Mouse (Mus musculus) CH12.LX (cell line): ENCODE results near the gene Kcnk3. TPM values are rescaled to one million over a fixed set of nuclear protein-coding genes. Genes with fewer than 3 reads are reported as not detected.

ENCODE experiments used
- DNase-seq: peaks from one replicate; pipeline ENCODE4 v3.0.0-alpha.2; 2013; ENCODE audit errors: extremely low read depth
- H3K27ac ChIP-seq: 2 replicates; pipeline ENCODE4 v1.5.1; 2012; ENCODE audit warnings: low read depth, mild to moderate bottlenecking, control low read depth, moderate library complexity; ENCODE audit not compliant: insufficient read depth
- H3K27me3 ChIP-seq: replicated peaks from 2 replicates; pipeline ENCODE3; 2012; ENCODE audit warnings: inconsistent platforms
- H3K36me3 ChIP-seq, 2 experiments: replicated peaks in 1 of 2; 2 replicates each; pipeline versions ENCODE3 to v1.6.1; 2012; ENCODE audit warnings: inconsistent platforms in 1 of 2, low read length in 1 of 2, mild to moderate bottlenecking in 1 of 2, mixed read lengths in 1 of 2, moderate library complexity in 1 of 2; ENCODE audit not compliant: control insufficient read depth in 1 of 2, insufficient read depth in 1 of 2
- H3K4me1 ChIP-seq, 2 experiments: 2 replicates each; pipeline ENCODE4 v1.6.1; 2012; ENCODE audit warnings: inconsistent platforms in 1 of 2, moderate library complexity in 1 of 2; ENCODE audit not compliant: insufficient read depth in 2 of 2, control insufficient read depth in 1 of 2
- H3K4me2 ChIP-seq: 2 replicates; pipeline ENCODE4 v1.6.1; 2012; ENCODE audit warnings: low read depth, mild to moderate bottlenecking, control low read depth; ENCODE audit not compliant: poor library complexity, insufficient read depth, severe bottlenecking
- H3K4me3 ChIP-seq, 3 experiments: fragments of 150-350 bp in 1 of 3; sonication (generic) in 1 of 3; replicated peaks in 1 of 3; 2 replicates each; pipeline versions ENCODE3 to v1.5.1; 2011 to 2012; ENCODE audit warnings: low read depth in 2 of 3, low read length in 2 of 3, mild to moderate bottlenecking in 2 of 3, moderate library complexity in 2 of 3, control low read depth in 1 of 3, improper control_type of control experiment in 1 of 3, inconsistent platforms in 1 of 3, mixed read lengths in 1 of 3; ENCODE audit not compliant: poor library complexity in 1 of 3
- H3K79me2 ChIP-seq: replicated peaks from 2 replicates; pipeline ENCODE4 v1.6.1; 2012; ENCODE audit warnings: mild to moderate bottlenecking, moderate library complexity; ENCODE audit not compliant: control insufficient read depth, poor library complexity, insufficient read depth, severe bottlenecking; ENCODE audit errors: extremely low read depth
- H3K9ac ChIP-seq: 2 replicates; pipeline ENCODE4 v1.6.1; 2012; ENCODE audit warnings: low read depth, mild to moderate bottlenecking, control low read depth, moderate library complexity; ENCODE audit not compliant: insufficient read depth
- H3K9me3 ChIP-seq: replicated peaks from 2 replicates; pipeline ENCODE3; 2012; ENCODE audit warnings: low read length, inconsistent platforms, mixed read lengths
- BHLHE40 ChIP-seq: IDR thresholded peaks from 2 replicates; pipeline ENCODE4 v1.6.1; 2011; ENCODE audit warnings: mild to moderate bottlenecking, low read depth, low read length, improper control_type of control experiment
- CHD1 ChIP-seq: IDR thresholded peaks from 2 replicates; pipeline ENCODE4 v1.6.1; 2012; ENCODE audit warnings: low read depth, low read length, improper control_type of control experiment, inconsistent platforms
- CHD2 ChIP-seq: IDR thresholded peaks from 2 replicates; pipeline ENCODE4 v1.6.1; 2011; ENCODE audit warnings: low read length, improper control_type of control experiment
- E2F4 ChIP-seq: IDR thresholded peaks from 2 replicates; pipeline ENCODE4 v1.6.1; 2011; ENCODE audit warnings: low read depth, low read length, improper control_type of control experiment; ENCODE audit not compliant: insufficient replicate concordance
- EP300 ChIP-seq: IDR thresholded peaks from 2 replicates; pipeline ENCODE4 v1.6.1; 2011; ENCODE audit warnings: low read length, improper control_type of control experiment
- ETS1 ChIP-seq: conservative IDR thresholded peaks from 2 replicates; pipeline ENCODE4 v1.6.1; 2012; ENCODE audit warnings: low read depth, mild to moderate bottlenecking, inconsistent platforms, low read length, improper control_type of control experiment, moderate library complexity
- GABPA ChIP-seq: IDR thresholded peaks from 2 replicates; pipeline ENCODE4 v1.6.1; 2012; ENCODE audit warnings: low read depth, low read length, improper control_type of control experiment, inconsistent platforms; ENCODE audit not compliant: insufficient replicate concordance
- HCFC1 ChIP-seq: IDR thresholded peaks from 2 replicates; pipeline ENCODE4 v1.6.1; 2012; ENCODE audit warnings: low read depth, mild to moderate bottlenecking, inconsistent platforms, low read length, improper control_type of control experiment
- JUN ChIP-seq: IDR thresholded peaks from 2 replicates; pipeline ENCODE4 v1.6.1; 2011; ENCODE audit warnings: low read depth, mild to moderate bottlenecking, low read length, improper control_type of control experiment, moderate library complexity; ENCODE audit not compliant: insufficient read depth
- JUND ChIP-seq: conservative IDR thresholded peaks from 2 replicates; pipeline ENCODE4 v1.6.1; 2011; ENCODE audit warnings: low read depth, low read length, improper control_type of control experiment
- KAT2A ChIP-seq: IDR thresholded peaks from 2 replicates; pipeline ENCODE4 v1.6.1; 2012; ENCODE audit warnings: low read length, improper control_type of control experiment, inconsistent platforms; ENCODE audit not compliant: insufficient replicate concordance
- MAX ChIP-seq: IDR thresholded peaks from 2 replicates; pipeline ENCODE4 v1.6.1; 2011; ENCODE audit warnings: low read length, improper control_type of control experiment
- MXI1 ChIP-seq: IDR thresholded peaks from 2 replicates; pipeline ENCODE4 v1.6.1; 2011; ENCODE audit warnings: mild to moderate bottlenecking, low read depth, low read length, improper control_type of control experiment
- MYC ChIP-seq: IDR thresholded peaks from 2 replicates; pipeline ENCODE4 v1.6.1; 2011; ENCODE audit warnings: low read depth, mild to moderate bottlenecking, improper control_type of control experiment, low read length
- NELFE ChIP-seq: IDR thresholded peaks from 2 replicates; pipeline ENCODE4 v1.6.1; 2011; ENCODE audit warnings: low read depth, low read length, improper control_type of control experiment
- NRF1 ChIP-seq: IDR thresholded peaks from 2 replicates; pipeline ENCODE4 v1.6.1; 2014; ENCODE audit warnings: low read depth, mild to moderate bottlenecking, inconsistent platforms, low read length, improper control_type of control experiment, moderate library complexity
- PAX5 ChIP-seq: IDR thresholded peaks from 2 replicates; pipeline ENCODE4 v1.6.1; 2012; ENCODE audit warnings: low read length, inconsistent platforms, mixed read lengths
- POLR2A ChIP-seq: IDR thresholded peaks from 2 replicates; pipeline ENCODE4 v1.6.1; 2011; ENCODE audit warnings: low read depth, mild to moderate bottlenecking, improper control_type of control experiment, low read length
- POLR2AphosphoS2 ChIP-seq: IDR thresholded peaks from 2 replicates; pipeline ENCODE4 v1.6.1; 2011; ENCODE audit warnings: low read depth, low read length, improper control_type of control experiment
- RAD21 ChIP-seq: IDR thresholded peaks from 2 replicates; pipeline ENCODE4 v1.6.1; 2011; ENCODE audit warnings: low read depth, mild to moderate bottlenecking, low read length, improper control_type of control experiment, moderate library complexity
- SIN3A ChIP-seq: IDR thresholded peaks from 2 replicates; pipeline ENCODE4 v1.6.1; 2012; ENCODE audit warnings: low read length, improper control_type of control experiment, inconsistent platforms
- SMC3 ChIP-seq: IDR thresholded peaks from 2 replicates; pipeline ENCODE4 v1.6.1; 2011; ENCODE audit warnings: low read depth, low read length, improper control_type of control experiment
- TBP ChIP-seq: conservative IDR thresholded peaks from 2 replicates; pipeline ENCODE4 v1.6.1; 2011; ENCODE audit warnings: low read depth, low read length, improper control_type of control experiment
- TCF12 ChIP-seq: IDR thresholded peaks from 2 replicates; pipeline ENCODE4 v1.6.1; 2014; ENCODE audit warnings: low read depth, mild to moderate bottlenecking, inconsistent platforms, low read length, improper control_type of control experiment
- UBTF ChIP-seq: IDR thresholded peaks from 2 replicates; pipeline ENCODE4 v1.6.1; 2012; ENCODE audit warnings: low read depth, mild to moderate bottlenecking, inconsistent platforms, low read length, improper control_type of control experiment, moderate library complexity
- USF1 ChIP-seq: IDR thresholded peaks from 2 replicates; pipeline ENCODE4 v1.6.1; 2014; ENCODE audit warnings: low read depth, mild to moderate bottlenecking, inconsistent platforms, low read length, improper control_type of control experiment
- USF2 ChIP-seq: conservative IDR thresholded peaks from 2 replicates; pipeline ENCODE4 v1.6.1; 2011; ENCODE audit warnings: low read depth, low read length, improper control_type of control experiment
- ZC3H11A ChIP-seq: IDR thresholded peaks from 2 replicates; pipeline ENCODE4 v1.6.1; 2012; ENCODE audit warnings: low read depth, mild to moderate bottlenecking, inconsistent platforms, low read length, improper control_type of control experiment
- ZKSCAN1 ChIP-seq: IDR thresholded peaks from 2 replicates; pipeline ENCODE4 v1.6.1; 2012; ENCODE audit warnings: low read depth, inconsistent platforms, low read length, improper control_type of control experiment, borderline replicate concordance
- ZNF384 ChIP-seq: IDR thresholded peaks from 2 replicates; pipeline ENCODE4 v1.6.1; 2012; ENCODE audit warnings: low read depth, low read length, improper control_type of control experiment, inconsistent platforms
- dilution Hi-C: fragments of 300-500 bp; cut with MboI; formaldehyde crosslinking; loops from 2 replicates; pipeline ENCODE4 v1.14.3; 2020; ENCODE audit warnings: low sequenced_read_pairs; ENCODE audit not compliant: extremely low pct_unique_long_range_greater_than_20kb, extremely low pct_ligation_motif_present
- in situ Hi-C: fragments of 300-500 bp; cut with MboI; formaldehyde crosslinking; loops from 3 replicates; pipeline ENCODE4 v1.14.3; 2019; ENCODE audit warnings: low sequenced_read_pairs, low pct_ligation_motif_present, low pct_unique_long_range_greater_than_20kb, mixed read lengths
- polyA plus RNA-seq: library from polyadenylated mRNA; unstranded; fragments of >175 nt; gene quantifications from 2 replicates; pipeline ENCODE4 v1.2.1, GENCODE M21; 2012; ENCODE audit warnings: low read depth; ENCODE audit not compliant: insufficient read length
- total RNA-seq, 2 experiments: library from RNA; depleted of rRNA; stranded (reverse); fragments of 300-350 nt in 1 of 2; fragments of >200 nt in 1 of 2; gene quantifications; 2 replicates each; pipeline ENCODE4 v1.2.3; 2012 to 2014

Kcnk3 gene
- total and polyA plus RNA-seq, 3 experiments: not detected

- TF ChIP-seq HCFC1 (no peak), TCF12 (no peak), SMC3 (no peak), ZNF384 (no peak)
- in situ Hi-C loops: loop anchor here (10.0 kb wide), 1 partner anchor 223 kb away; no protein-coding TSS in a partner anchor
- H3K4me3 ChIP-seq: peak overlapping the region; percentile 93 to 99 (median 95)
- H3K36me3 ChIP-seq: peaks cover 0 to 17% of the 10 kb centered on the region in 2 experiments
- peaks cover 12 to 42% of the 10 kb centered on the region in 2 experiments for H3K4me1 ChIP-seq
- no peak overlapping the region for H3K27ac ChIP-seq
- DNase-seq: no peak
- peak overlapping the region; percentile 72 for H3K4me2 ChIP-seq
- H3K79me2 ChIP-seq: no peaks in the 10 kb centered on the region
- dilution Hi-C loops: loop anchor here (25.0 kb wide), 1 partner anchor 110 kb away; the partner anchor contains the start of gene Cib4
- peaks cover 20% of the 10 kb centered on the region for H3K27me3 ChIP-seq
- H3K9me3 ChIP-seq: no peaks in the 10 kb centered on the region
- H3K9ac ChIP-seq: peak overlapping the region; percentile 61; the same call in 1 of the 2 replicates
Measured at GRCm38 (mm10) chr5:30647396-30647795, 59.4 kb downstream of the Kcnk3 start.

- Histone ChIP-seq H3K79me2 (no peaks in the 10 kb centered on the region), H3K4me3 (peak within 1 kb of the TSS; percentile 93 to 99 (median 95)), H3K27ac (no peak within 1 kb of the TSS), H3K4me2 (peak within 1 kb of the TSS; percentile 72), H3K4me1 (peaks cover 12 to 48% of the 10 kb centered on the region in 2 experiments), H3K27me3 (peaks cover 20% of the 10 kb centered on the region), H3K36me3 (peaks cover 0 to 23% of the 10 kb centered on the region in 2 experiments), H3K9ac (peak within 1 kb of the TSS; percentile 84), H3K9me3 (no peaks in the 10 kb centered on the region)
- in situ Hi-C loops: loop anchor here (10.0 kb wide), 1 partner anchor 223 kb away; no protein-coding TSS in a partner anchor
- DNase-seq: peak; percentile 78
- dilution Hi-C loops: loop anchor here (25.0 kb wide), 1 partner anchor 111 kb away; the partner anchor contains the start of gene Cib4
- TF ChIP-seq NELFE (peak; percentile 65; the same call in 1 of the 2 replicates), MAX (peak; percentile 32; the same call in 1 of the 2 replicates), KAT2A (no peak), CHD2 (no peak), SIN3A (peak; percentile 68; the same call in 1 of the 2 replicates), TBP (0 out of 2 replicates have a peak, but pooled peaks have one; percentile 13), GABPA (no peak), POLR2A (peak; percentile 93), NRF1 (no peak), ETS1 (no peak), ZC3H11A (no peak), CHD1 (no peak), TCF12 (peak; percentile 47; the same call in 1 of the 2 replicates), JUND (no peak), E2F4 (no peak), HCFC1 (peak; percentile 70), ZKSCAN1 (no peak), USF1 (peak; percentile 92), RAD21 (no peak), POLR2AphosphoS2 (0 out of 2 replicates have a peak, but pooled peaks have one; percentile 41), EP300 (no peak), UBTF (no peak), USF2 (peak; percentile 85), MYC (no peak), ZNF384 (no peak), BHLHE40 (no peak), JUN (no peak), MXI1 (peak; percentile 57), PAX5 (no peak)
Measured at GRCm38 (mm10) chr5:30647815-30648560, 60.0 kb downstream of the Kcnk3 start, which contains the start of gene Slc35f6. Gene Slc35f6, plus strand, starts transcription at chr5:30647933.
